Mouse (Mus musculus) megakaryocyte progenitor cell, adult 5-6 weeks (primary cell): ENCODE measurements around the gene Tor1aip2. TPM values are rescaled to one million over a fixed set of nuclear protein-coding genes. Genes with fewer than 3 reads are reported as not detected.

Experiments used
- ATAC-seq: replicated peaks from 2 replicates; pipeline ENCODE4 v1.8.0; 2016; ENCODE audit warnings: mild to moderate bottlenecking, moderate TSS enrichment, inconsistent platforms; ENCODE audit not compliant: poor library complexity
- total RNA-seq, 2 experiments: library from RNA; stranded (forward) in 1 of 2; stranded (reverse) in 1 of 2; fragments of 157-497, 149-512 nt in 1 of 2; fragments of 200-1000 nt in 1 of 2; gene quantifications; 2 replicates each; pipeline versions ENCODE4 v1.2.3 to v1.2.4; 2015 to 2017

The Tor1aip2 gene
- total RNA-seq, 2 experiments from 2014 or later, result 50.1 to 109 TPM

GRCm38 (mm10) chr1:156040731-156041401, 5.7 kb downstream of the Tor1aip2 start:
- ATAC-seq, result peak; percentile 59

GRCm38 (mm10) chr1:156041451-156042241, 6.4 kb downstream of the Tor1aip2 start:
- no peak for ATAC-seq

GRCm38 (mm10) chr1:156042481-156042880, 7.3 kb downstream of the Tor1aip2 start:
- no peak for ATAC-seq

GRCm38 (mm10) chr1:156043027-156043426, 7.8 kb downstream of the Tor1aip2 start:
- peak; percentile 74 for ATAC-seq

- no peak for ATAC-seq
These were observed 9.0 kb downstream of the Tor1aip2 start for GRCm38 (mm10) chr1:156044211-156044611.

- no peak for ATAC-seq
These were observed 11.5 kb downstream of the Tor1aip2 start for GRCm38 (mm10) chr1:156046688-156047087.

- ATAC-seq, result peak; percentile 80
These were observed 23.0 kb downstream of the Tor1aip2 start for GRCm38 (mm10) chr1:156058207-156058606.

GRCm38 (mm10) chr1:156062193-156062592, 27.0 kb downstream of the Tor1aip2 start:
- no peak for ATAC-seq

- peak; percentile 84 for ATAC-seq
These were observed 30.9 kb downstream of the Tor1aip2 start for GRCm38 (mm10) chr1:156066133-156066532.

- ATAC-seq, result no peak
These were observed 34.9 kb downstream of the Tor1aip2 start for GRCm38 (mm10) chr1:156070106-156070505.

- no peak for ATAC-seq
These were observed 38.1 kb downstream of the Tor1aip2 start for GRCm38 (mm10) chr1:156073169-156073821.

GRCm38 (mm10) chr1:156074575-156074974, 39.4 kb downstream of the Tor1aip2 start:
- ATAC-seq, result no peak

GRCm38 (mm10) chr1:156076474-156076873, 41.3 kb downstream of the Tor1aip2 start:
- peak; percentile 96 for ATAC-seq

GRCm38 (mm10) chr1:156077655-156078054, 42.5 kb downstream of the Tor1aip2 start:
- no peak for ATAC-seq

GRCm38 (mm10) chr1:156084603-156085002, 49.4 kb downstream of the Tor1aip2 start:
- no peak for ATAC-seq

GRCm38 (mm10) chr1:156085770-156086169, 50.6 kb downstream of the Tor1aip2 start:
- peak; percentile 88 for ATAC-seq

GRCm38 (mm10) chr1:156087586-156087985, 52.4 kb downstream of the Tor1aip2 start:
- no peak for ATAC-seq

- peak; percentile 72 for ATAC-seq
These were observed 54.4 kb downstream of the Tor1aip2 start for GRCm38 (mm10) chr1:156089561-156089960.

- no peak for ATAC-seq
These were observed 54.8 kb downstream of the Tor1aip2 start for GRCm38 (mm10) chr1:156090042-156090441.

- peak; percentile 49 for ATAC-seq
These were observed 56.6 kb downstream of the Tor1aip2 start for GRCm38 (mm10) chr1:156091811-156092210.

- ATAC-seq, result peak; percentile 29; the same call in 1 of the 2 replicates
These were observed 68.6 kb downstream of the Tor1aip2 start for GRCm38 (mm10) chr1:156103763-156104162.

GRCm38 (mm10) chr1:156105381-156105780, 70.2 kb downstream of the Tor1aip2 start:
- ATAC-seq, result no peak
